Mouse (Mus musculus): ENCODE measurements around the gene Plppr2. TPM values are rescaled to one million over a fixed set of nuclear protein-coding genes. Genes with fewer than 3 reads are reported as not detected.

Gene Plppr2
- polyA plus RNA-seq, 1 experiment from 2014 or later = 9.3 TPM

GRCm38 (mm10) chr9:21987592-21988342 is 50.9 kb downstream of the Plppr2 start:
- Histone ChIP-seq H3K27me3 (peaks cover 92% of the 10 kb centered on the region), H3K36me3 (no peaks in the 10 kb centered on the region), H3K4me2 (peak overlapping the region; percentile 76), H3K4me3 (replicated peaks) (peak overlapping the region; percentile 47), H3K9me3 (no peaks in the 10 kb centered on the region), H3K4me1 (replicated peaks) (peaks cover 21% of the 10 kb centered on the region), H3K27ac (no peak overlapping the region), H3K9ac (replicated peaks) (no peak overlapping the region)
- ATAC-seq (ENCODE audit: insufficient number of reproducible peaks, insufficient read depth, low FRiP score, low TSS enrichment, low read depth) = no peak
- 7% methylated on average over 36 of the region's 36 CpGs for WGBS

GRCm38 (mm10) chr9:21988421-21989101 is 51.7 kb downstream of the Plppr2 start:
- ATAC-seq (ENCODE audit: insufficient number of reproducible peaks, insufficient read depth, low FRiP score, low TSS enrichment, low read depth) = no peak; the same call in 1 of the 2 replicates
- Histone ChIP-seq H3K4me3 (replicated peaks) (peak overlapping the region; percentile 47), H3K4me2 (peak overlapping the region; percentile 76), H3K9me3 (no peaks in the 10 kb centered on the region), H3K9ac (replicated peaks) (peak overlapping the region; percentile 42), H3K4me1 (replicated peaks) (peaks cover 21% of the 10 kb centered on the region), H3K27me3 (peaks cover 95% of the 10 kb centered on the region), H3K36me3 (no peaks in the 10 kb centered on the region), H3K27ac (no peak overlapping the region)
- under 1% methylated on average over 32 of the region's 32 CpGs for WGBS

GRCm38 (mm10) chr9:21989230-21990110 is 52.6 kb downstream of the Plppr2 start, which contains the start of gene Rgl3:
Gene Rgl3, minus strand, starts transcription at chr9:21989446.
- peak within 1 kb of the TSS; percentile 42 for H3K9ac ChIP-seq (replicated peaks)
- no peaks in the 10 kb centered on the region for H3K36me3 ChIP-seq
- peak within 1 kb of the TSS; percentile 47 for H3K4me3 ChIP-seq (replicated peaks)
- ATAC-seq (ENCODE audit: insufficient number of reproducible peaks, insufficient read depth, low FRiP score, low TSS enrichment, low read depth) = no peak
- H3K4me2 ChIP-seq = peak within 1 kb of the TSS; percentile 76
- H3K9me3 ChIP-seq = no peaks in the 10 kb centered on the region
- H3K27me3 ChIP-seq = peaks cover 92% of the 10 kb centered on the region
- under 1% methylated on average over 42 of the region's 42 CpGs for WGBS
- no peak within 1 kb of the TSS for H3K27ac ChIP-seq
- H3K4me1 ChIP-seq (replicated peaks) = peaks cover 21% of the 10 kb centered on the region

GRCm38 (mm10) chr9:21992227-21992626 is 55.4 kb downstream of the Plppr2 start:
- no peak overlapping the region for H3K27ac ChIP-seq
- H3K4me2 ChIP-seq = no peak overlapping the region
- no peak overlapping the region for H3K9ac ChIP-seq (replicated peaks)
- peaks cover 70% of the 10 kb centered on the region for H3K27me3 ChIP-seq
- H3K4me1 ChIP-seq (replicated peaks) = peaks cover 21% of the 10 kb centered on the region
- no peak for ATAC-seq (ENCODE audit: insufficient number of reproducible peaks, insufficient read depth, low FRiP score, low TSS enrichment, low read depth)
- no peaks in the 10 kb centered on the region for H3K36me3 ChIP-seq
- no peaks in the 10 kb centered on the region for H3K9me3 ChIP-seq
- 80% methylated on average over 4 of the region's 4 CpGs for WGBS
- H3K4me3 ChIP-seq (replicated peaks) = no peak overlapping the region

GRCm38 (mm10) chr9:21996178-21996867 is 59.5 kb downstream of the Plppr2 start:
- Histone ChIP-seq H3K27me3 (peaks cover 31% of the 10 kb centered on the region), H3K9me3 (no peaks in the 10 kb centered on the region), H3K4me1 (replicated peaks) (no peaks in the 10 kb centered on the region), H3K9ac (replicated peaks) (no peak overlapping the region), H3K27ac (no peak overlapping the region), H3K36me3 (no peaks in the 10 kb centered on the region), H3K4me2 (no peak overlapping the region), H3K4me3 (replicated peaks) (no peak overlapping the region)
- 82% methylated on average over 3 of the region's 3 CpGs for WGBS
- no peak for ATAC-seq (ENCODE audit: insufficient number of reproducible peaks, insufficient read depth, low FRiP score, low TSS enrichment, low read depth)

Other genes starting within 250 kb of the Plppr2 start
- gene Ldlr, start 213.6 kb upstream of the Plppr2 start, polyA plus RNA-seq (2016; fragmentation: Nextera tagmentation; extraction: Ambion mirVana) = 37.3 and 38.5 TPM in 2 replicates
- gene Spc24, start 176.7 kb upstream of the Plppr2 start, polyA plus RNA-seq (2016; fragmentation: Nextera tagmentation; extraction: Ambion mirVana) = 152 and 161 TPM in 2 replicates
- 19.9 and 22.3 TPM in 2 replicates for gene Kank2, start 138.3 kb upstream of the Plppr2 start, polyA plus RNA-seq (2016; fragmentation: Nextera tagmentation; extraction: Ambion mirVana)
- gene Angptl8, start 101.5 kb upstream of the Plppr2 start, polyA plus RNA-seq (2016; fragmentation: Nextera tagmentation; extraction: Ambion mirVana) = 0.99 and 1.1 TPM in 2 replicates
- 38.3 and 38.9 TPM in 2 replicates for gene Dock6, start 84.4 kb upstream of the Plppr2 start, polyA plus RNA-seq (2016; fragmentation: Nextera tagmentation; extraction: Ambion mirVana)
- gene Rab3d, start 18.8 kb upstream of the Plppr2 start, polyA plus RNA-seq (2016; fragmentation: Nextera tagmentation; extraction: Ambion mirVana) = 7.3 and 8.8 TPM in 2 replicates
- gene Ccdc159, start 9.6 kb upstream of the Plppr2 start, polyA plus RNA-seq (2016; fragmentation: Nextera tagmentation; extraction: Ambion mirVana) = 5.2 and 5.7 TPM in 2 replicates
- gene Tmem205, start 9.5 kb upstream of the Plppr2 start, polyA plus RNA-seq (2016; fragmentation: Nextera tagmentation; extraction: Ambion mirVana) = 33.4 and 39.4 TPM in 2 replicates
- 7.3 and 7.4 TPM in 2 replicates for gene Swsap1, start 18.7 kb downstream of the Plppr2 start, polyA plus RNA-seq (2016; fragmentation: Nextera tagmentation; extraction: Ambion mirVana)
- gene Epor, start 26.5 kb downstream of the Plppr2 start, polyA plus RNA-seq (2016; fragmentation: Nextera tagmentation; extraction: Ambion mirVana) = 6.9 and 8.1 TPM in 2 replicates
- 1.8 and 2.6 TPM in 2 replicates for gene Rgl3, start 52.4 kb downstream of the Plppr2 start, polyA plus RNA-seq (2016; fragmentation: Nextera tagmentation; extraction: Ambion mirVana)
- 1.9 TPM in 2 replicates for gene Ccdc151, start 65.6 kb downstream of the Plppr2 start, polyA plus RNA-seq (2016; fragmentation: Nextera tagmentation; extraction: Ambion mirVana)
- gene Prkcsh, start 65.8 kb downstream of the Plppr2 start, polyA plus RNA-seq (2016; fragmentation: Nextera tagmentation; extraction: Ambion mirVana) = 108 TPM in 2 replicates
- 0.23 TPM in 1 of 2 replicates, not detected in the other for gene Elavl3, start 115.0 kb downstream of the Plppr2 start, polyA plus RNA-seq (2016; fragmentation: Nextera tagmentation; extraction: Ambion mirVana)
- gene Gm49318, start 134.2 kb downstream of the Plppr2 start, polyA plus RNA-seq (2016; fragmentation: Nextera tagmentation; extraction: Ambion mirVana) = not detected in 2 replicates
- 13.2 and 14.0 TPM in 2 replicates for gene Zfp653, start 134.3 kb downstream of the Plppr2 start, polyA plus RNA-seq (2016; fragmentation: Nextera tagmentation; extraction: Ambion mirVana)
- gene Ecsit, start 148.4 kb downstream of the Plppr2 start, polyA plus RNA-seq (2016; fragmentation: Nextera tagmentation; extraction: Ambion mirVana) = 31.5 and 32.2 TPM in 2 replicates
- gene Cnn1, start 162.2 kb downstream of the Plppr2 start, polyA plus RNA-seq (2016; fragmentation: Nextera tagmentation; extraction: Ambion mirVana) = 1.4 and 1.5 TPM in 2 replicates
- gene Elof1, start 180.1 kb downstream of the Plppr2 start, polyA plus RNA-seq (2016; fragmentation: Nextera tagmentation; extraction: Ambion mirVana) = 192 and 199 TPM in 2 replicates
- gene Acp5, start 198.7 kb downstream of the Plppr2 start, polyA plus RNA-seq (2016; fragmentation: Nextera tagmentation; extraction: Ambion mirVana) = 7.7 and 9.9 TPM in 2 replicates
- 64.7 and 66.7 TPM in 2 replicates for gene Pigyl, start 219.8 kb downstream of the Plppr2 start, polyA plus RNA-seq (2016; fragmentation: Nextera tagmentation; extraction: Ambion mirVana)

All from limb, embryonic 12.5 days (tissue).